Mouse (Mus musculus) left cerebral cortex, postnatal 25 days (tissue): Measurements from ENCODE around the gene Tbcel. TPM values are rescaled to one million over a fixed set of nuclear protein-coding genes. Genes with fewer than 3 reads are reported as not detected.

Experiments used
- DNase-seq, 2 experiments: peaks; one replicate each; pipeline ENCODE4 v3.0.0; 2022; ENCODE audit warnings: low spot score in 2 of 2, mixed read lengths in 1 of 2
- intact Hi-C: fragments of 180-260 bp; cut with DNase I; formaldehyde crosslinking; loops from one replicate; pipeline ENCODE4 v1.15.1; 2025
- total RNA-seq, 2 experiments: library from RNA; stranded (reverse); gene quantifications; 2 replicates each; pipeline ENCODE4 v1.2.3; 2021

Gene Tbcel
- total RNA-seq = 10 to 100 TPM; 47.5 to 47.7 TPM

GRCm38 (mm10) chr9:42507709-42508108, at the start of gene Tbcel:
TSS of gene Tbcel (minus strand) at chr9:42507809.
- DNase-seq = no peak
- intact Hi-C loops = no loop called here

GRCm38 (mm10) chr9:42555186-42555585, 47.6 kb upstream of the Tbcel start:
- intact Hi-C loops = loop anchor here (10.0 kb wide), 1 partner anchor 230 kb away; no protein-coding TSS in a partner anchor
- DNase-seq = no peak

- intact Hi-C loops = loop anchor here (1.0 to 10.0 kb wide), 4 partner anchors 197 to 394 kb away; partner anchors contain the start of gene Grik4
- peak; percentile 65 to 84 for DNase-seq
Measured at GRCm38 (mm10) chr9:42550116-42550515, 42.5 kb upstream of the Tbcel start.

- DNase-seq = peak in 1 of 2 experiments; percentile 22
- intact Hi-C loops = loop anchor here (5.0 kb wide), 1 partner anchor 162 kb away; no protein-coding TSS in a partner anchor
Measured at GRCm38 (mm10) chr9:42548981-42549380, 41.4 kb upstream of the Tbcel start.

- intact Hi-C loops = no loop called here
- peak in 1 of 2 experiments; percentile 18 for DNase-seq
Measured at GRCm38 (mm10) chr9:42544521-42544920, 36.9 kb upstream of the Tbcel start.

GRCm38 (mm10) chr9:42533491-42533890, 25.9 kb upstream of the Tbcel start:
- no peak for DNase-seq
- intact Hi-C loops = no loop called here

GRCm38 (mm10) chr9:42533041-42533440, 25.4 kb upstream of the Tbcel start:
- intact Hi-C loops = no loop called here

GRCm38 (mm10) chr9:42531951-42532350, 24.3 kb upstream of the Tbcel start:
- intact Hi-C loops = no loop called here
- no peak for DNase-seq

More at GRCm38 (mm10) chr9:42533041-42533440, 25.4 kb upstream of the Tbcel start:
- DNase-seq = no peak

GRCm38 (mm10) chr9:42530221-42531152, 22.9 kb upstream of the Tbcel start:
- peak; percentile 43 to 66 for DNase-seq
- intact Hi-C loops = no loop called here

- peak; percentile 35 to 59 for DNase-seq
- intact Hi-C loops = no loop called here
Measured at GRCm38 (mm10) chr9:42520587-42521084, 13.0 kb upstream of the Tbcel start.

GRCm38 (mm10) chr9:42518163-42518562, 10.6 kb upstream of the Tbcel start:
- intact Hi-C loops = no loop called here
- DNase-seq = no peak

- intact Hi-C loops = no loop called here
- no peak for DNase-seq
Measured at GRCm38 (mm10) chr9:42513159-42513558, 5.5 kb upstream of the Tbcel start.

GRCm38 (mm10) chr9:42512312-42512711, 4.7 kb upstream of the Tbcel start:
- no peak for DNase-seq
- intact Hi-C loops = no loop called here

GRCm38 (mm10) chr9:42508235-42508634, 626 bp upstream of the Tbcel start:
- DNase-seq = no peak

GRCm38 (mm10) chr9:42507022-42507421, 587 bp downstream of the Tbcel start:
- intact Hi-C loops = no loop called here
- DNase-seq = no peak

More at GRCm38 (mm10) chr9:42508235-42508634, 626 bp upstream of the Tbcel start:
- intact Hi-C loops = no loop called here

GRCm38 (mm10) chr9:42504971-42505510, 2.6 kb downstream of the Tbcel start:
- intact Hi-C loops = no loop called here
- no peak for DNase-seq

GRCm38 (mm10) chr9:42504559-42504958, 3.0 kb downstream of the Tbcel start:
- DNase-seq = no peak
- intact Hi-C loops = no loop called here

GRCm38 (mm10) chr9:42503709-42504108, 3.9 kb downstream of the Tbcel start:
- intact Hi-C loops = no loop called here
- DNase-seq = no peak

GRCm38 (mm10) chr9:42496296-42496695, 11.3 kb downstream of the Tbcel start:
- DNase-seq = no peak
- intact Hi-C loops = no loop called here

GRCm38 (mm10) chr9:42491780-42492179, 15.8 kb downstream of the Tbcel start:
- intact Hi-C loops = no loop called here
- DNase-seq = peak; percentile 52 to 89
